Mouse (Mus musculus) stomach, postnatal 0 days (tissue): ENCODE results near the gene Cib2.

Experiments used
- CTCF ChIP-seq: IDR thresholded peaks from 2 replicates; pipeline ENCODE4 v1.5.1; 2016; ENCODE audit warnings: antibody characterized with exemption, low read depth, mild to moderate bottlenecking, moderate library complexity
- EP300 ChIP-seq: optimal IDR thresholded peaks from 2 replicates; pipeline ENCODE3; 2016; ENCODE audit warnings: antibody characterized with exemption

DNA sequence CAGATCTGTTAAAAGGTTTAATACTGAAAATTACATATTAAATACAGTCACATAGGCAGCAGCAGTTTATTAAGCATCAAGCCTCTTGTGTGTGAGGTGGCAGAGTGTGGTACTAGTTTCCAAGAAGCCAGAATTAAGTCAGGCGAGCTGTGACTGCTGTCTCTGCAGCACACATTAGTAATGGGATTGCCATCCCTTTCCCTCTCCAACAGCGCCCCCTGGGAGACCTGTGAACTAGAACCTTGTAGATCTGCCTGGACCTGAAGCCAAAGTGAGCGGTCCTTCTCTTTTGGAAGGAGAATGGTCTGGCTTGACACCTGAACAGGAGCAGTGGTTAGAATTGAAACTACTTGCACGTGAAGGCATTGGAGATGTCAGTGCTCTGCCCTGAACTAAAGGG, 44.9 kb upstream of the Cib2 start:
- no peak for TF ChIP-seq EP300
- TF ChIP-seq CTCF, result peak; percentile 75
